Mouse (Mus musculus): ENCODE data around the gene Fbxl19. TPM values are rescaled to one million over a fixed set of nuclear protein-coding genes. Genes with fewer than 3 reads are reported as not detected.

Fbxl19 gene
- total and polyA plus RNA-seq, 3 experiments, result 22.4 to 31.7 (median 28.2) TPM

DNA sequence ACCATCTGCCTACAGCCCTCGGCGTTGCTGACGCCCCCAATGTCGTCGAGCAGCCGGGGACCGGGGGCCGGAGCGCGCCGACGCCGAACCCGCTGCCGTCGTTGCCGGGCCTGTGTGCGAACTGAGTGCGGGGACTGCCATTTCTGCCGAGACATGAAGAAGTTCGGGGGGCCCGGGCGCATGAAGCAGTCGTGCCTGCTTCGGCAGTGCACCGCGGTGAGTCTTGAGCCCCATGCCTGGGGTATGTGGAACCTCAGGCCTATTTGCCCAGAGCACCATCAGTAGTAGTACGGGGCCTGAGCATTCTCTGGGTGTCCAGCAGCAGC lies 3.9 kb downstream of the Fbxl19 start:
- H3K27ac ChIP-seq (ENCODE audit: insufficient read depth, low read depth), result no peak overlapping the region
- H3K36me3 ChIP-seq (replicated peaks in 1 of 2; ENCODE audit: control insufficient read depth in 1 of 2, insufficient read depth in 1 of 2, low read length in 1 of 2), result peaks cover 42 to 56% of the 10 kb centered on the region in 2 experiments
- no peaks in the 10 kb centered on the region for H3K9me3 ChIP-seq (replicated peaks; ENCODE audit: low read length)
- no peak for DNase-seq (ENCODE audit: extremely low read depth)
- H3K4me1 ChIP-seq (ENCODE audit: control insufficient read depth in 1 of 2, insufficient read depth in 2 of 2), result peaks cover 4 to 23% of the 10 kb centered on the region in 2 experiments; a peak in 3 of 4 replicates
- H3K4me3 ChIP-seq (replicated peaks in 1 of 3; ENCODE audit: low read depth in 2 of 3, low read length in 2 of 3, poor library complexity in 1 of 3), result no peak overlapping the region
- H3K27me3 ChIP-seq (replicated peaks), result no peaks in the 10 kb centered on the region
- H3K9ac ChIP-seq (ENCODE audit: insufficient read depth, low read depth), result no peak overlapping the region
- in situ Hi-C loops (cut with MboI; ENCODE audit: low pct_ligation_motif_present, low pct_unique_long_range_greater_than_20kb, low sequenced_read_pairs), result no loop called here
- H3K79me2 ChIP-seq (replicated peaks; ENCODE audit: control insufficient read depth, extremely low read depth, insufficient read depth, poor library complexity, severe bottlenecking), result no peaks in the 10 kb centered on the region
- H3K4me2 ChIP-seq (ENCODE audit: insufficient read depth, low read depth, poor library complexity, severe bottlenecking), result no peak overlapping the region
- dilution Hi-C loops (cut with MboI; ENCODE audit: extremely low pct_ligation_motif_present, extremely low pct_unique_long_range_greater_than_20kb, low sequenced_read_pairs), result no loop called here
- no peak for TF ChIP-seq MEF2A (IDR thresholded peaks at IDR 0.05; ENCODE audit: borderline replicate concordance, low read depth, low read length)
- no peak for TF ChIP-seq IRF4 (IDR thresholded peaks at IDR 0.05; ENCODE audit: low read depth, low read length)
- TF ChIP-seq POLR2AphosphoS2 (IDR thresholded peaks at IDR 0.05; ENCODE audit: low read depth, low read length), result no peak
- no peak for TF ChIP-seq MYC (IDR thresholded peaks at IDR 0.05; ENCODE audit: low read depth, low read length)
- TF ChIP-seq ELF1 (IDR thresholded peaks at IDR 0.05; ENCODE audit: low read depth, low read length), result no peak

GRCm38 (mm10) chr7:127750131-127751127 lies 6.1 kb downstream of the Fbxl19 start:
- Histone ChIP-seq H3K27ac (ENCODE audit: insufficient read depth, low read depth) (no peak overlapping the region), H3K9ac (ENCODE audit: insufficient read depth, low read depth) (no peak overlapping the region), H3K9me3 (replicated peaks; ENCODE audit: low read length) (no peaks in the 10 kb centered on the region), H3K79me2 (replicated peaks; ENCODE audit: control insufficient read depth, extremely low read depth, insufficient read depth, poor library complexity, severe bottlenecking) (no peaks in the 10 kb centered on the region), H3K36me3 (replicated peaks in 1 of 2; ENCODE audit: control insufficient read depth in 1 of 2, insufficient read depth in 1 of 2, low read length in 1 of 2) (peaks cover 49 to 78% of the 10 kb centered on the region in 2 experiments), H3K4me2 (ENCODE audit: insufficient read depth, low read depth, poor library complexity, severe bottlenecking) (no peak overlapping the region), H3K4me3 (replicated peaks in 1 of 3; ENCODE audit: low read depth in 2 of 3, low read length in 2 of 3, poor library complexity in 1 of 3) (no peak overlapping the region), H3K4me1 (ENCODE audit: control insufficient read depth in 1 of 2, insufficient read depth in 2 of 2) (peaks cover 4 to 23% of the 10 kb centered on the region in 2 experiments; a peak in 3 of 4 replicates), H3K27me3 (replicated peaks) (no peaks in the 10 kb centered on the region)
- in situ Hi-C loops (cut with MboI; ENCODE audit: low pct_ligation_motif_present, low pct_unique_long_range_greater_than_20kb, low sequenced_read_pairs) (loop anchor here (25.0 kb wide), 1 partner anchor 388 kb away; no protein-coding TSS in a partner anchor), dilution Hi-C loops (cut with MboI; ENCODE audit: extremely low pct_ligation_motif_present, extremely low pct_unique_long_range_greater_than_20kb, low sequenced_read_pairs) (no loop called here)
- DNase-seq (ENCODE audit: extremely low read depth), result no peak
- TF ChIP-seq JUND (conservative IDR thresholded peaks at IDR 0.05; ENCODE audit: low read depth, low read length), result no peak
- no peak for TF ChIP-seq GABPA (IDR thresholded peaks at IDR 0.05; ENCODE audit: insufficient replicate concordance, low read depth, low read length)
- no peak for TF ChIP-seq CHD1 (IDR thresholded peaks at IDR 0.05; ENCODE audit: low read depth, low read length)
- TF ChIP-seq HCFC1 (IDR thresholded peaks at IDR 0.05; ENCODE audit: low read depth, low read length), result peak; percentile 36; the same call in 1 of the 2 replicates
- no peak for TF ChIP-seq EP300 (IDR thresholded peaks at IDR 0.05; ENCODE audit: low read length)
- TF ChIP-seq ETS1 (conservative IDR thresholded peaks at IDR 0.05; ENCODE audit: low read depth, low read length), result no peak
- TF ChIP-seq TCF12 (IDR thresholded peaks at IDR 0.05; ENCODE audit: low read depth, low read length), result no peak
- no peak for TF ChIP-seq RCOR1 (conservative IDR thresholded peaks at IDR 0.05; ENCODE audit: low read depth, low read length)
- TF ChIP-seq ZNF384 (IDR thresholded peaks at IDR 0.05; ENCODE audit: low read depth, low read length), result no peak
- TF ChIP-seq POLR2AphosphoS2 (IDR thresholded peaks at IDR 0.05; ENCODE audit: low read depth, low read length), result no peak
- TF ChIP-seq CTCF (conservative IDR thresholded peaks at IDR 0.05 in 1 of 2, IDR thresholded peaks at IDR 0.05 in 1 of 2; ENCODE audit: low read depth in 2 of 2, low read length in 2 of 2), result no peak
- no peak for TF ChIP-seq SIN3A (IDR thresholded peaks at IDR 0.05; ENCODE audit: low read length)
- TF ChIP-seq USF1 (IDR thresholded peaks at IDR 0.05; ENCODE audit: low read depth, low read length), result no peak
- TF ChIP-seq ZMIZ1 (IDR thresholded peaks at IDR 0.05; ENCODE audit: low read depth, low read length), result no peak
- TF ChIP-seq NRF1 (IDR thresholded peaks at IDR 0.05; ENCODE audit: low read depth, low read length), result 0 out of 2 replicates have a peak, but pooled peaks have one; percentile 23
- no peak for TF ChIP-seq SMC3 (IDR thresholded peaks at IDR 0.05; ENCODE audit: low read depth, low read length)

Data from CH12.LX (cell line).